Mouse (Mus musculus) forebrain, embryonic 11.5 days (tissue): Measurements from ENCODE around the gene Trmt1l. TPM values are rescaled to one million over a fixed set of nuclear protein-coding genes. Genes with fewer than 3 reads are reported as not detected.

Experiments used
- ATAC-seq: fragments of 200-750 bp; cut with Nextera tagmentation; replicated peaks from 2 replicates; pipeline ENCODE4 v1.8.0; 2017; ENCODE audit warnings: moderate TSS enrichment; ENCODE audit not compliant: low FRiP score
- DNase-seq: peaks from one replicate; pipeline ENCODE4 v3.0.0-alpha.2; 2017; ENCODE audit warnings: low spot score
- H3K27ac ChIP-seq: fragments of 300-500 bp; sonication (generic); 2 replicates; pipeline ENCODE4 v1.5.1; 2014; ENCODE audit warnings: low read depth, low read length
- H3K27me3 ChIP-seq: fragments of 300-500 bp; sonication (generic); 2 replicates; pipeline ENCODE4 v1.6.1; 2014; ENCODE audit warnings: mild to moderate bottlenecking, low read length, mixed read lengths; ENCODE audit not compliant: control insufficient read depth, insufficient read depth
- H3K36me3 ChIP-seq: fragments of 300-500 bp; sonication (generic); 2 replicates; pipeline ENCODE4 v1.6.1; 2014; ENCODE audit warnings: mild to moderate bottlenecking, low read length, moderate library complexity, mixed read lengths; ENCODE audit not compliant: control insufficient read depth, insufficient read depth
- H3K4me1 ChIP-seq: fragments of 300-500 bp; sonication (generic); replicated peaks from 2 replicates; pipeline ENCODE4 v1.6.1; 2014; ENCODE audit warnings: low read length, mixed read lengths; ENCODE audit not compliant: control insufficient read depth, insufficient read depth
- H3K4me2 ChIP-seq: fragments of 300-500 bp; sonication (generic); 2 replicates; pipeline ENCODE4 v1.6.1; 2014; ENCODE audit warnings: low read depth, mild to moderate bottlenecking, low read length, moderate library complexity, mixed read lengths; ENCODE audit not compliant: severe bottlenecking
- H3K4me3 ChIP-seq: fragments of 300-500 bp; sonication (generic); 2 replicates; pipeline ENCODE4 v1.5.1; 2014; ENCODE audit warnings: low read depth, low read length
- H3K9ac ChIP-seq: fragments of 300-500 bp; sonication (generic); 2 replicates; pipeline ENCODE4 v1.6.1; 2014; ENCODE audit warnings: low read length
- H3K9me3 ChIP-seq: fragments of 300-500 bp; sonication (generic); 2 replicates; pipeline ENCODE4 v1.6.1; 2016; ENCODE audit warnings: low read length, mixed read lengths; ENCODE audit not compliant: control insufficient read depth
- WGBS: fragments of 180-500 bp; shearing (Covaris S2); extraction: QIAGEN DNeasy Blood & Tissue Kit; methylation state at CpG from one replicate; pipeline ENCODE4 v1.1.7; 2014; 5-methylcytosine and 5-hydroxymethylcytosine counted together
- polyA plus RNA-seq: library from polyadenylated mRNA; unstranded; fragments of >200 nt; fragmentation: Nextera tagmentation; extraction: Ambion mirVana; gene quantifications from 2 replicates; pipeline ENCODE4 v1.2.1, GENCODE M21; 2014

Gene Trmt1l
- 57.8 and 61.9 TPM in 2 replicates for polyA plus RNA-seq

DNA sequence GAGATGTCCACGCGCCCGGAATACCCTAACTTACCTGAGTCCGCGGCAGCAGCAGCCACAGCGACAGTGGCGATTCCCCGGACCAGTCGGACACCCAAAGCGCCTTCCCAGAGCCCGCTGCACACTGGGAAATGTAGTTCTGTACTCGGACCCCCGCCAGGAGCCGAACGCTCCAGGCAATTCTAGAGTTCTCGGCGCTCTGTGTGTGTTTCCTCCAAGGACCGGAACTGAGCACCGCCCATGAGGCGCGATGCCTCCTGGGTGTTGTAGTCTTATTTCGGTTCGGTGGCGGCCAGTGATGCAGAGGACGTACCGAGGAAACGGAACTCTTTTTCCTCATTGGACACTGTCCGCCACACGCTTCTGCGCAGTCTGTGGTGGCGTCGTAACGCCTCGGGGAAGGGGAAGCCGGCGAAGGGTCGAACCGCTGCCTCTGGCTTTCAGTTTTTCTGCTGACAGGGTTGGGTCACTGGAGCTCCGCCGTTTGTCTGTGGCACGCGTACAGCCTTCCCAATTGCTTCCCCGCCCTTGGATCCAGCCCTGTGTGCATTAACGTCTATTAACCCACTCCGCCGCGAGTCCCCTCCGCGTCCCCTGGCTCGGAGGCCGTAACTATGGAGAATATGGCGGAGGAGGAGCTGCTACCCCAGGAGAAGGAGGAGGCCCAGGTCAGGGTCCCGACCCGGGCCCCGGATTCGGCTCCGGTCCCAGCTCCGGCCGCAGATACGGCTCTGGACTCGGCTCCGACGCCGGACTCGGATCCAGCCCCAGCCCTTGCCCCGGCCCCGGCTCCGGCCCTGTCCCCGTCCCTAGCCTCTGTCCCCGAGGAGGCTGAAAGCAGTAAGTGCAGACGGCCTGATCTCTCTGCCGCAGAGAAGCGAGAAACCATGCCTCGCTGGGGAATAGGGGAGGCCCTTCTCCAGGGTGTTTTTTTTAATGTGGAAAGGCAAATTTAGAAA is at the start of gene Trmt1l, which contains the start of gene Swt1:
Trmt1l (plus strand) TSS at position 280 of the 959 bp plus-strand sequence.
Swt1 (minus strand) TSS at position 193 of the 959 bp plus-strand sequence.
- under 1% methylated on average over 73 of the region's 74 CpGs for WGBS
- Histone ChIP-seq H3K27ac (peak within 1 kb of the TSS; percentile 91), H3K27me3 (no peaks in the 10 kb centered on the region), H3K9ac (peak within 1 kb of the TSS; percentile 90), H3K4me3 (peak within 1 kb of the TSS; percentile 80), H3K9me3 (no peaks in the 10 kb centered on the region), H3K4me1 (peaks cover 7% of the 10 kb centered on the region), H3K36me3 (no peaks in the 10 kb centered on the region), H3K4me2 (peak within 1 kb of the TSS; percentile 64)
- peak; percentile 99 for ATAC-seq
- peak; percentile 97 for DNase-seq

GRCm38 (mm10) chr1:151390029-151390428 is 38.3 kb upstream of the Trmt1l start:
- ATAC-seq: no peak
- Histone ChIP-seq H3K27me3 (no peaks in the 10 kb centered on the region), H3K9ac (no peak overlapping the region), H3K36me3 (no peaks in the 10 kb centered on the region), H3K27ac (no peak overlapping the region), H3K4me1 (no peaks in the 10 kb centered on the region), H3K4me3 (no peak overlapping the region), H3K4me2 (no peak overlapping the region), H3K9me3 (no peaks in the 10 kb centered on the region)
- WGBS: 86% methylated on average over 1 of the region's 1 CpGs
- DNase-seq: no peak

GRCm38 (mm10) chr1:151409827-151410226 is 18.5 kb upstream of the Trmt1l start:
- 89% methylated on average over 3 of the region's 3 CpGs for WGBS
- H3K9ac ChIP-seq: no peak overlapping the region
- ATAC-seq: no peak
- H3K4me2 ChIP-seq: no peak overlapping the region
- DNase-seq: no peak
- H3K9me3 ChIP-seq: no peaks in the 10 kb centered on the region
- H3K27ac ChIP-seq: no peak overlapping the region
- no peak overlapping the region for H3K4me3 ChIP-seq
- no peaks in the 10 kb centered on the region for H3K4me1 ChIP-seq
- no peaks in the 10 kb centered on the region for H3K36me3 ChIP-seq
- no peaks in the 10 kb centered on the region for H3K27me3 ChIP-seq

- Histone ChIP-seq H3K9me3 (no peaks in the 10 kb centered on the region), H3K4me1 (peaks cover 2% of the 10 kb centered on the region; the same call in 1 of the 2 replicates), H3K27ac (no peak overlapping the region), H3K4me2 (no peak overlapping the region), H3K36me3 (no peaks in the 10 kb centered on the region), H3K27me3 (no peaks in the 10 kb centered on the region), H3K4me3 (no peak overlapping the region), H3K9ac (no peak overlapping the region)
- DNase-seq (no peak), ATAC-seq (no peak)
- WGBS: 79% methylated on average over 3 of the region's 3 CpGs
Observed at GRCm38 (mm10) chr1:151422178-151422577, 6.2 kb upstream of the Trmt1l start.

DNA sequence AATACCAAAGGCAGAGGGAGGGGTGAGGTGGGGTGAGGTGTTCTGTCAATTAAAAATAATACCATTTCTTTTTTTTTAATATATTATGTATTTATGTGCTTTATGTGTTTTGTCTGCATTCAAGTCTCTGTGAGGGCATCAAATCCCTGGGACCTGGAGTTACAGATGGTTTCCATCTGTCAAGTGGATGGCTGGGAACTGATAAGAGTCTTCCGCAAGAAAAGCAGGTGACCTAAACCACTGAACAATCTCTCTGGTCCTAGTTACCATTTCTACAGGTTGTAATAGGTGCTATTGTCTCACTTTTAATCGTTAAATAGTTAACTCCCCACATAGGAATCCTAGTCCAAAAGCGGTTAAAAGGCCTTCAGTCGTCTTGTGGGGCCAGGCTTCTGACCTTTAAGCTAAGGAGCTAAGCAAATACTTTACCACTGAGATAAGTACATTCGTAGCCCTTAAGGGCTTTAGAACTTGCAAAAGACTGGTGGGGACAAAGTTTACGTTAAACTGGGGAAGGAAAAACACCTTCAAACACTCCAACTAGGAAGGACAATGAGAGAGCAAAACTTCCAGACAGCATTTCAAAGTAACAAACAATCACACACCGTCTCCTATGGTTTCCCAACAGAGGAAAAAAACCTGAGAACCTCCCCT is 1.3 kb upstream of the Trmt1l start:
- 32% methylated on average over 7 of the region's 7 CpGs for WGBS
- Histone ChIP-seq H3K4me3 (peak overlapping the region; percentile 80), H3K9ac (peak overlapping the region; percentile 47), H3K9me3 (no peaks in the 10 kb centered on the region), H3K4me2 (peak overlapping the region; percentile 54), H3K27ac (no peak overlapping the region), H3K36me3 (no peaks in the 10 kb centered on the region), H3K27me3 (no peaks in the 10 kb centered on the region), H3K4me1 (peaks cover 7% of the 10 kb centered on the region)
- ATAC-seq: no peak
- DNase-seq: no peak

DNA sequence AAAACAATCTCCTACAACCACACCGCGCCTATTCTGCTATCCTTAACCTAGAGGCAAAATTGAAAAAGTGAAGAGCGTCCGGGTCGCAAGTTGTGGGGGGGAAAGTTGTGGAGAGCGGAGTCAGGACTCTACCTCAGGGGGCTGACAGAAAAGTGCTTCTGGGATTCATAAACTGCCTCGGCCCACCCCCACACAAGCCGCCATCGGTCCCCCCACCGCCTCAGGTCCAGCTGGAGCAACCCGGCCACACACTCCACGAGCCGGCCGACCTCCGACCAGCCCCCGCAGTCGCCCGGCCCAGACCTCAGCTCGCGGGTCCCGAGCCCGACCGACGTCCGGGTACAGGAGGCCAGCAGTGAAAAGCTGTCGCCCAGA is 467 bp upstream of the Trmt1l start:
- under 1% methylated on average over 25 of the region's 26 CpGs for WGBS
- Histone ChIP-seq H3K27ac (peak overlapping the region; percentile 14; the same call in 1 of the 2 replicates), H3K9me3 (no peaks in the 10 kb centered on the region), H3K27me3 (no peaks in the 10 kb centered on the region), H3K4me1 (peaks cover 7% of the 10 kb centered on the region), H3K4me3 (peak overlapping the region; percentile 80), H3K4me2 (peak overlapping the region; percentile 54), H3K9ac (peak overlapping the region; percentile 47), H3K36me3 (no peaks in the 10 kb centered on the region)
- DNase-seq (no peak), ATAC-seq (peak; percentile 78; the same call in 1 of the 2 replicates)

- no peaks in the 10 kb centered on the region for H3K27me3 ChIP-seq
- no peaks in the 10 kb centered on the region for H3K9me3 ChIP-seq
- peak overlapping the region; percentile 90 for H3K9ac ChIP-seq
- no peak for DNase-seq
- peaks cover 7% of the 10 kb centered on the region for H3K4me1 ChIP-seq
- no peak for ATAC-seq
- no peak overlapping the region; the same call in 1 of the 2 replicates for H3K27ac ChIP-seq
- 48% methylated on average over 9 of the region's 9 CpGs for WGBS
- H3K36me3 ChIP-seq: no peaks in the 10 kb centered on the region
- H3K4me2 ChIP-seq: peak overlapping the region; percentile 64
- H3K4me3 ChIP-seq: peak overlapping the region; percentile 80
Observed at GRCm38 (mm10) chr1:151429316-151429715, 974 bp downstream of the Trmt1l start.

DNA sequence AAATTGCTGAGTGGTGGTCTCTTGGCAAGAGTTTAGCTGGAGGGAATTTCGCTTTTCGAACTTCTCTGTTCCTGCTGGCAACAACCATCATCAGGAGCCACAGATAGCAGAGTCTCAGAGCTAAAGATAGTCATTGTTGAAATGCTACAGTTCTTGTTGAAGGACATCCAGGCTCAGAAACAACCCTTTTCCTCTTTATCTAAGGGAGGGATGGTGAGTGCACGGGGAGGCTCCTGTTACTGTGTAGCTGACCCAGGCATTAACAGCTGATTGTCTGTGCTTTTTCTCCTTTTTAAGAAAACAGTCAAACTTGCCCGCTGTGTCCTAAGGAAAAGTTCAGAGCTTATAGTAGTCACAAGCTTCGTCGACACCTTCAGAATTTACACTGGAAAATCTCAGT is 7.1 kb downstream of the Trmt1l start:
- Histone ChIP-seq H3K4me2 (no peak overlapping the region), H3K4me3 (no peak overlapping the region), H3K36me3 (peaks cover 9% of the 10 kb centered on the region; the same call in 1 of the 2 replicates), H3K9me3 (no peaks in the 10 kb centered on the region), H3K4me1 (no peaks in the 10 kb centered on the region), H3K9ac (no peak overlapping the region), H3K27ac (no peak overlapping the region), H3K27me3 (no peaks in the 10 kb centered on the region)
- DNase-seq (no peak), ATAC-seq (no peak)
- 95% methylated on average over 6 of the region's 6 CpGs for WGBS
